Mouse (Mus musculus): ENCODE data around the gene Morn5.

Morn5 gene

DNA sequence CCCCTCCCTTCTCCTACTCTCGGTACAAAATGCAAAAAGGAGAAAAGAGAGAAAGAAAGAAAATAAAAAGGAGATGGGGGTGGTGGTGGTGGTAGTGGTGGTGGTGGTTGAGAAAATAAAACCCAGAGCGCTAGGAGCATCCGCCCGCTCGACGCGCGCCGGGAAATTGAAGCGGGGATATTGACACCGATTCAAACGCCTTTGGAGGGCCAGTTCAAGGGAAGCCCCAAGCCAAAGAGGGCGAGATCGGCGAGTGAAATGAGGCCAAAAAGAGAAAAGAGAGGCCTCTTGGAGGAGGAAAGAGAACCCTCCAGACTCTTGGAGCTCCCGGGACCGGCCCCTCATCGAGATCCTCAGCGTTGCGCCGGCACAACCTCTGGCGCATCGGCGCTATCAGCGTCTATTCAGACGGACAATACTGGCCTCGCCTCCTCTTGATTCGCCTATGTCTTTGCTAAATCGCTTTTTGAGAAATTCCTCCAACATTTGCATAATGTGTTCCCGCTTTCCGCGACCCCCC is 55.2 kb downstream of the Morn5 start:
- no peak for DNase-seq (ENCODE audit: low read depth, low spot score)

- DNase-seq (ENCODE audit: low read depth, low spot score), result no peak
Observed at GRCm38 (mm10) chr2:36104956-36105741, 55.9 kb downstream of the Morn5 start, which contains the start of gene Lhx6. Gene Lhx6, minus strand, starts transcription at chr2:36105408.

DNA sequence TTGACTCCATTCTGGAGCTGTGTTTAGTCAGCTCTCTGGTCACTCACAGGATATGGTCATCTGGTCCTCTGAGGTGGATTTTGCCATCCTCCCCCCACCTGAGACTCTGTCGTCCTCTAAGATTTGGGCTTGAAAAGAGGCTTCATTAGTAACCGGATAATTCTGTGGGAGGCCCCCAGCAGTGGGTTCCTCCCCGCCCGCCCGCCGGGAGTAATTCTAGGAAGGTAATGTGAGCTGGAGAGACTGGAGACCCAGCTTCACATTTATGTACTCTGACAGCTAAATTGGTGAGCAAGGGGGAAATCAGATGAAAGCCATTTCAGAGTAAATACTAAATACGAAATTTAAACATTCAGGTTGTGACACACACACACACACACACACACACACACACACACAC is 59.4 kb downstream of the Morn5 start:
- no peak for DNase-seq (ENCODE audit: low read depth, low spot score)

GRCm38 (mm10) chr2:36112632-36113031 is 63.4 kb downstream of the Morn5 start:
- DNase-seq (ENCODE audit: low read depth, low spot score), result no peak

DNA sequence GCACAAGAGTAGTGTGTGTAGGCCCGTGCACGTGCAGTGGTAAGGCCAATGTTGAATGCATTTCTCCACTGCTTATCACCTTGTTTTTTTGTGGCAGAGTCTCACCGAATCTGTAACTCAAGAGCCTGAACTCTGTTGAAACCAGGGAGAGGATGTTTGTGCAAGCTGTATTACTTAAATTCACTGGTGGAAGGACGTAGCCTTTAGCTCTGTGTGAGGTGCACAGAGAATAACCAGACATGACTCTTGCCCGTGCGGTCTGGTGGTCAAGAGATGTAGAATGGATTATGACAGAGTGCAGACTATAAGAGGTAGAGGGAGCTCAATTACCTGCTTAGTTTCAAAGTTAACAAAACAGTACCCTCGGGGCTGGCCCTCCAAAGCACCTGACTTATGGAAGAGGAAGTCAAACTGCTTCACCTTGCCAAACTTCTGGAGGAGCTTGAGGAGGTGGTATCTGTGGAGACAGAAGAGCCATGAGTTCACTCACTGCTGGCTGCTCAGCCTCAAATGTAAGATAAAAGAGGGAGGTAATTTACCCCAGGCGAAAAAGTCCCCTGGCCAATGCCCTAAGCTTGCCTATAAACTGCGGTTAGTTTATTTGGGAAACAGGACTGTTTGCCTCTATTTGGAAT is 77.7 kb downstream of the Morn5 start:
- DNase-seq (ENCODE audit: low read depth, low spot score), result no peak

DNA sequence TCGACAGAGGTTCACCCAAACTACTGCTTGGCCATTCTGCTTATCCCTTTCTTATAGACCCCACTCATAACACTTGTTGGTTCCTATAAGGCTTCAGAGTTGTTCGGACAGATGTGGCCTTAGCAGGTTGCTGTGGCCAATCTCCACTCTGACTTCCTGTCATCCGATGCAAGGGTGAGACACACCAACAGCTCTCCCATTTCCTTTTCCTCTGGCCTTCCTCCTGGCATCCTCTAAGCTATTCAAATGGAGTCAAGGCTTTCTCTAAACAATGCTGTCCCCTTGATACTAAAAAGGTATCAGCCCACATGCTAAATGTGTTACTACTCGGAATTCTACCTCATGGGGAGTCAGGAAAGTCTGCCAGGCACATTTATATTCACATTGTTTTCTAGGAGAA is 78.7 kb downstream of the Morn5 start:
- no peak for DNase-seq (ENCODE audit: low read depth, low spot score)

- DNase-seq (ENCODE audit: low read depth, low spot score), result no peak
Observed at GRCm38 (mm10) chr2:36129051-36129450, 79.8 kb downstream of the Morn5 start.
